Mouse (Mus musculus): ENCODE results near the gene Tll2.

Gene Tll2

GRCm38 (mm10) chr19:41087901-41088300 lies 118.7 kb downstream of the Tll2 start:
- no peak for DNase-seq (ENCODE audit: low spot score)

DNA sequence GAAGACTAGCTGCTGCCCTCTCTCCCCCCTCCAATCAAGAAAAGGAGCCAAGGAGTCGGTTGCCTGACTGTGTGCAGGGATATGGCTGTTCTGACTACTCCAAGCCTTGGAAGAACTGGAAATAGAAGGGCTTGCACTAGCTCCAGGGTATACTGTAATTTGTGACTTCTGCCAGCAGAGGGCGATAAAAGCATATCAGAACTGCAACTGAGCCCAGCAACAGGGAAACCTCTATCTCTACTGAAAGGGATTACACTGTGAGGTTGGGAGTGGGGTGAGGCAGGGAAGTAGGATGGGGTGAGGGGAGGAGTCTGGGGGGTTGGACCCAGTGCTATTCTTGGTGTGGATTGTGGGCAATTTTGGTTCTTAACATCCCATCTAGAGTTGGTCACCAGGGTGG lies 119.9 kb downstream of the Tll2 start:
- DNase-seq (ENCODE audit: low spot score), result peak; percentile 70

- no peak for DNase-seq (ENCODE audit: low spot score)
These were observed 120.3 kb downstream of the Tll2 start for GRCm38 (mm10) chr19:41086289-41086688.

- DNase-seq (ENCODE audit: low spot score), result no peak
These were observed 123.0 kb downstream of the Tll2 start for GRCm38 (mm10) chr19:41083646-41084045.

GRCm38 (mm10) chr19:41081589-41081988 lies 125.0 kb downstream of the Tll2 start:
- no peak for DNase-seq (ENCODE audit: low spot score)

DNA sequence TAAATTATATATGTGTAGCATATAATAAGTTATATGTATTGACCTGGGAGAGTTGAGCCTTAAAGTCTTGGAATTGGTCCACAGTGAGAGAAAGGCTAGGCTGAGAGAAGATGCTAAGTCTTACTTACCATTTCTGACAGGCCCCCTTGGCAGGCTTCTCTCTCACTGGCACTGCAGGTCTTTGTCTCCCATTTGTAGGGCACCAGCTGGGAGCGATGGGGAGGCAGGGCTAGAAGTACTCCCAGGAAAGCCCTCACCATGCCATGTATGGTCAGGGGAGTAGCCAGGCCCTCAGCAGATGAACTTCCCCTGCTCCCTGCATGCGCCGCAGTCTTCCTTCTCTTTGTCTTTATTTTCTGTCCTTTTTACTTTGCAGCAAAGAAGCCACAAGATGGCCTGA lies 129.7 kb downstream of the Tll2 start, which contains the start of gene Opalin:
TSS of gene Opalin (minus strand) at position 208 of the 400 bp plus-strand sequence.
- DNase-seq (ENCODE audit: low spot score), result no peak

- no peak for DNase-seq (ENCODE audit: low spot score)
These were observed 132.7 kb downstream of the Tll2 start for GRCm38 (mm10) chr19:41073746-41074455.

DNA sequence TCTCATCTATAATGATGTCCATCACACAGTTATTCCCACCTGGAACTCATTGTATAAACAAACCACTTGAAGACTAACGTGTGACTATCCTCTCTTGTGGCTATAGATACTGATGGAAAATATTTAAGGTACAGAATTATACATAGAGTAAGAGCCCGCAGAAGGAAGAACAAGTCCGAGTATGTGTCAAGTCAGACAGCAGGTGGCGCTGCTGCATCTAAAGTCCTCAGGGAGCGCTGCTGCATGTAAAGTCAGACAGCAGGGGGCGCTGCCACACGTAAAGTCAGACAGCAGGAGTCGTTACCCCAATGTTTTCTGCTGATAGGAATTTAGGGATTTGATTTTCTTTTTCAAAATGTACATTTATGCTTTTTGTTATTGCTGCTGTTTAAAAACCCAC lies 135.1 kb downstream of the Tll2 start:
- peak; percentile 87 for DNase-seq (ENCODE audit: low spot score)

DNA sequence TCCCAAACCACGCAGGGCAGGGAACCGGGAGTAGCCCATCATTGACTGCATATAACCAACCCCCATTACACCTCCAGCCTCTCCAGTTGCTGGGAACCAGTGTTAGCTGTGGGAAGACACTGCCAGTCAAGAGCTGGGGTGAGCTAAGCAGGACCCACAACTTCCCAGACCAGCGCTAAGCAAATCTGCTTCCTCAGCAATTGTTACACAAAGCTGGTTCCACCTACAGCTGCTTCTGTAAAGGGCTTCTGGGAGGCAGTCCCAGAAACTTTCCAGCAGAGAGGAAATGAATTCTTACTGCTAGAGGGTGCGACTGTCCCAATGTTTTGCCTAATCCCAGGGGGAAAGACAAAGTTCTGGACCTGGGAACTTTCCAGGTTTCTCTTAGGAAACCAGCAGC lies 151.9 kb downstream of the Tll2 start:
- DNase-seq (ENCODE audit: low spot score), result no peak

DNA sequence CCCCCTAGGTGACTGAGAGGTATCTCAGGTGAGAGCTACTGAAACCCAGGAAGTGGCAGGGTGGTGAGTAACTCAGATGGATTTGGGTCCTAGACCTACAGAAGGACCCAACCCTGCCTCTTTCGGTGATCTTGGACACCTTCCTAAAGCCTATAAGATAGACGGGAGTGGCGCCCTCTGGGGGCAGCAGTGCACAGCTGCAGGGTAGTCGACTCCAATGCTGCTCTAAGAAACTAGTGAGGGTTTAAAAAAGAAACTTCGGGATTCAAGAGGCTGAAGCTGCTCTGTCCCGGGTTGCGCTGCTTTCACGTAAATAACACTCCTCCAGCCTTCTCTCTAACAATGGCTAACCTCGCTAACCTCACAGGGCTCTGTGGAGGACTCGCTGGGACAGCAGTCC lies 153.1 kb downstream of the Tll2 start:
- DNase-seq (ENCODE audit: low spot score), result peak; percentile 27

GRCm38 (mm10) chr19:41052247-41052646 lies 154.4 kb downstream of the Tll2 start:
- DNase-seq (ENCODE audit: low spot score), result no peak

GRCm38 (mm10) chr19:41051714-41052113 lies 154.9 kb downstream of the Tll2 start:
- no peak for DNase-seq (ENCODE audit: low spot score)

- DNase-seq (ENCODE audit: low spot score), result no peak
These were observed 158.5 kb downstream of the Tll2 start for GRCm38 (mm10) chr19:41048187-41048559.

DNA sequence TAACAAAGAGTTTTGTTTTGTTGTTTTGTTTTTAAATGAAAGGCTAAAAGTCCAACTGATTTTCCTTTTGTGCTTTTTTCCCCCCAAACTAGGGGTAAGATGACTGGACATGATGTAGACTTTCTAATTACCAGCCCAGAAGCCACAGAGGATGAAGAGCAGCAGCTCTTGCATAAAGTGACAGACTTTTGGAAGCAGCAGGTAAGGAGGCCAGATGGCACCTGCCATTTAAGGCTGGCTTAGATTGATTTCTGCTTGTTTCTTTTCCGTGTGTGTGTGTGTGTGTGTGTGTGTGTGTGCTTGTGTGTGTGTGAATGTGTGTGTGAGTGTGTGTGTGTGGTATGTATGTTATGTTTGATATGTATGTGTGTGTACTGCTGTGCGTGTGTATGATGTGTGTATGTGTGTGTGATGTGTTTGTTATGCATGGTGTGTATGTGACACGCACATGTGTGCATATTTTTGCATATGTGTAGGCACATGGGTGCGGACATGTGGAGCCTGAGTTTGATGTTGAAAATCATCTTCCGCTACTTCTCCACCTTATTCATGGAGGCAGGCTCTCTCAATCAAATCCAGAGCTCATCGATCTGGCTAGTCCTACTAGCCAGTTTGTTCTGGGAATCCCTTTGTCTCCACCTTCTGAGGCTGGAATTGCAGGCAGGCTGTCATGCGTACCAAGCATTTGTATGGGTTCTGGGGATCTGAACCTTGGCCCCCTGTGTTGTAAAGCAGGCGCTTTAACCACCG lies 159.0 kb downstream of the Tll2 start:
- no peak for DNase-seq (ENCODE audit: low spot score)

DNA sequence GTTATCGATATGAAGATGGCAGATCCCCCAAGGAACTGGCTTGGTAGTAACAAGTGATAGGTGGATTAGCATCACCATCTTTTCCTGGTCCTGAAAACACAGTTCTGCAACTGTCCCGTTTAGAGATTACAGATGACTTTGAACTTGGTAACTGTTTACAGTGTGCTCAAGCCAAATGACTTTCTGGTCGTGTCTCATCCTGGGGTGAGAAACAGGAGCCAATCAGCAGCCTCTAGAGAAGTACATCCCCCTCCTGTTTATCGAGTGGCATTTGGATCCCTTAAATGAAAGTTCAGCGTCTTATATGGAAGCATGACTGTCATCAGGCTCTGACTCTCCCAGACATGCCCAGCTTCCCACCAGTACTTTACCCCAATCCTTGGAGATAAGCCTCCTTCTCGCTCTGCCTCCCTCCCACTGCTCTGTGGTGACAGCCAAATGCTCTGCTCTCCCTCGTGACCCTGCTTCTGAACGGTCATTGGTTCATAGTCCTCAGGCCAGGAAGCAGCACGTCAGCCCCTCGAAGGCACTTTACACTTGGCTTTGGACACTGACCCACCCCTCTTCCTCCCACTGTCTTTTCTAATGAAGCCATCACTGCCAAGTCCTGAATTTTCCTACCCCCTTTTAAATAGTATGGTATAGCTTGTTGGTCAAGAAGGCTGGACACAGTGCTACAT lies 161.4 kb downstream of the Tll2 start:
- DNase-seq (ENCODE audit: low spot score), result no peak

GRCm38 (mm10) chr19:41039110-41039509 lies 167.5 kb downstream of the Tll2 start:
- DNase-seq (ENCODE audit: low spot score), result no peak

GRCm38 (mm10) chr19:41035809-41036551 lies 170.7 kb downstream of the Tll2 start:
- no peak for DNase-seq (ENCODE audit: low spot score)
